Comparison of ENCODE assay signal across 12 mouse cellular contexts in genomic region chr9:63241241-63241640, GRCm38 (mm10).
DNase-seq lines count a peak whose midpoint lies in the region; ATAC-seq lines count a peak whose summit lies in the region.
"Had no signal": no experiment of that assay in that cellular context is flagged by ENCODE, and none has a peak within 500 bp of the region (broad histone marks: within the 10 kb centered on the region; RNA-seq: fewer than 3 reads in every experiment).

No protein-coding gene starts in this region.

- no peaks in the 10 kb centered on the region for H3K36me3 ChIP-seq in forebrain, embryonic 16.5 days (ENCODE audit: control insufficient read depth, insufficient read depth)
- H3K36me3 ChIP-seq in forebrain, embryonic 11.5 days (ENCODE audit: control insufficient read depth, insufficient read depth, low read length) = no peaks in the 10 kb centered on the region
- peaks cover 3% of the 10 kb centered on the region for H3K36me3 ChIP-seq in kidney, embryonic 14.5 days (ENCODE audit: control insufficient read depth, insufficient read depth, low read length)
- H3K36me3 ChIP-seq in limb, embryonic 10.5 days = peaks cover 20% of the 10 kb centered on the region

- ATAC-seq in forebrain, embryonic 16.5 days = no peak
- ATAC-seq in forebrain, embryonic 11.5 days (replicated peaks; ENCODE audit: low FRiP score) = no peak
- no peak for ATAC-seq in kidney, embryonic 14.5 days (ENCODE audit: low FRiP score, low TSS enrichment)
- ATAC-seq: liver, embryonic 12.5 days had no signal

- H3K27me3 ChIP-seq in forebrain, embryonic 16.5 days (replicated peaks; ENCODE audit: control insufficient read depth, insufficient read depth, low read length) = no peaks in the 10 kb centered on the region
- H3K27me3 ChIP-seq in forebrain, embryonic 11.5 days (ENCODE audit: control insufficient read depth, insufficient read depth, low read length) = no peaks in the 10 kb centered on the region
- no peaks in the 10 kb centered on the region for H3K27me3 ChIP-seq in kidney, embryonic 14.5 days (ENCODE audit: control insufficient read depth, insufficient read depth, low read length)
- no peaks in the 10 kb centered on the region for H3K27me3 ChIP-seq in limb, embryonic 10.5 days (ENCODE audit: low read depth, poor library complexity, severe bottlenecking)
- H3K27me3 ChIP-seq: heart, embryonic 12.5 days; liver, embryonic 12.5 days had no signal

- H3K4me1 ChIP-seq in forebrain, embryonic 16.5 days (replicated peaks; ENCODE audit: control insufficient read depth, insufficient read depth, low read length) = peaks cover 12% of the 10 kb centered on the region
- H3K4me1 ChIP-seq in forebrain, embryonic 11.5 days (replicated peaks; ENCODE audit: control insufficient read depth, insufficient read depth, low read length) = no peaks in the 10 kb centered on the region
- peaks cover 14% of the 10 kb centered on the region for H3K4me1 ChIP-seq in kidney, embryonic 14.5 days (ENCODE audit: control insufficient read depth, insufficient read depth, low read length)
- peaks cover 43% of the 10 kb centered on the region for H3K4me1 ChIP-seq in limb, embryonic 10.5 days
- H3K4me1 ChIP-seq: heart, embryonic 12.5 days had no signal

- no peak overlapping the region for H3K4me3 ChIP-seq in forebrain, embryonic 16.5 days (replicated peaks; ENCODE audit: low read length)
- H3K4me3 ChIP-seq in forebrain, embryonic 11.5 days (ENCODE audit: low read depth, low read length) = no peak overlapping the region
- no peak overlapping the region for H3K4me3 ChIP-seq in kidney, embryonic 14.5 days (ENCODE audit: low read length)
- no peak overlapping the region for H3K4me3 ChIP-seq in limb, embryonic 10.5 days
- H3K4me3 ChIP-seq: heart, embryonic 12.5 days; liver, embryonic 12.5 days had no signal

- no peaks in the 10 kb centered on the region for H3K9me3 ChIP-seq in forebrain, embryonic 16.5 days (ENCODE audit: control insufficient read depth, low read length)
- no peaks in the 10 kb centered on the region for H3K9me3 ChIP-seq in forebrain, embryonic 11.5 days (ENCODE audit: control insufficient read depth, low read length)
- no peaks in the 10 kb centered on the region for H3K9me3 ChIP-seq in kidney, embryonic 14.5 days (ENCODE audit: control insufficient read depth, low read length)
- no peaks in the 10 kb centered on the region for H3K9me3 ChIP-seq in limb, embryonic 10.5 days (replicated peaks)
- H3K9me3 ChIP-seq: heart, embryonic 12.5 days; liver, embryonic 12.5 days had no signal

- H3K9ac ChIP-seq in forebrain, embryonic 16.5 days (replicated peaks; ENCODE audit: low read depth, low read length) = 0 out of 2 replicates have a peak overlapping the region, but pooled peaks have one; percentile 3
- H3K9ac ChIP-seq in forebrain, embryonic 11.5 days (ENCODE audit: low read length) = no peak overlapping the region
- no peak overlapping the region for H3K9ac ChIP-seq in kidney, embryonic 14.5 days (ENCODE audit: low read depth, low read length)
- H3K9ac ChIP-seq: heart, embryonic 12.5 days; liver, embryonic 12.5 days had no signal

- no peak for DNase-seq in forebrain, embryonic 11.5 days (ENCODE audit: low spot score)
- DNase-seq in kidney, postnatal 10 days = peak; percentile 38
- peak; percentile 55 for DNase-seq in forelimb bud, embryonic 11.5 days (ENCODE audit: low read depth, low spot score)
- DNase-seq in limb, embryonic 10.5 days (ENCODE audit: low spot score) = peak; percentile 57
- DNase-seq in thymus, postnatal 10 days (ENCODE audit: low spot score in 2 of 2) = no peak
- DNase-seq: cerebellum, adult 11 months; gastrocnemius, postnatal 25 days; heart, postnatal 4 days had no signal

- H3K4me2 ChIP-seq in forebrain, embryonic 16.5 days (ENCODE audit: low read length) = no peak overlapping the region
- H3K4me2 ChIP-seq in forebrain, embryonic 11.5 days (ENCODE audit: low read depth, low read length, severe bottlenecking) = no peak overlapping the region
- H3K4me2 ChIP-seq in kidney, embryonic 14.5 days (replicated peaks; ENCODE audit: low read depth, low read length) = no peak overlapping the region
- H3K4me2 ChIP-seq: heart, embryonic 12.5 days; liver, embryonic 12.5 days had no signal

- H3K27ac ChIP-seq in forebrain, embryonic 16.5 days (ENCODE audit: low read length) = no peak overlapping the region
- no peak overlapping the region for H3K27ac ChIP-seq in forebrain, embryonic 11.5 days (ENCODE audit: low read depth, low read length)
- no peak overlapping the region for H3K27ac ChIP-seq in kidney, embryonic 14.5 days (ENCODE audit: low read depth, low read length)
- H3K27ac ChIP-seq in limb, embryonic 10.5 days = peak overlapping the region; percentile 61; the same call in 1 of the 2 replicates
- H3K27ac ChIP-seq: liver, embryonic 12.5 days had no signal

- WGBS in forebrain, embryonic 16.5 days = 3% methylated on average over 8 of the region's 8 CpGs
- 52% methylated on average over 8 of the region's 8 CpGs for WGBS in forebrain, embryonic 11.5 days
- WGBS in kidney, embryonic 14.5 days = 28% methylated on average over 8 of the region's 8 CpGs
- WGBS in limb, embryonic 10.5 days = 24% methylated on average over 8 of the region's 8 CpGs

Comparison
In these comparisons a context has a peak if more than half of its experiments do, and no peak if none do; other contexts are left out.
1. DNase-seq: peak in kidney, postnatal 10 days (single experiment), forelimb bud, embryonic 11.5 days (single experiment) and limb, embryonic 10.5 days (single experiment); none in forebrain, embryonic 11.5 days (single experiment) and thymus, postnatal 10 days (0 of 2).